Mouse (Mus musculus) forebrain, embryonic 14.5 days (tissue): ENCODE measurements around the gene Tgtp1. TPM values are rescaled to one million over a fixed set of nuclear protein-coding genes. Genes with fewer than 3 reads are reported as not detected.
"Not testable (repeated sequence)": the region's sequence is repeated elsewhere in the genome, so short reads cannot be mapped to it uniquely, and the experiment has no call there.

ENCODE experiments used
- ATAC-seq: fragments of 200-750 bp; cut with Nextera tagmentation; 2 replicates; pipeline ENCODE4 v1.8.0; 2017; ENCODE audit warnings: mild to moderate bottlenecking, moderate library complexity
- DNase-seq: peaks from one replicate; pipeline ENCODE4 v3.0.0-alpha.2; 2015; ENCODE audit warnings: low spot score
- H3K27ac ChIP-seq: fragments of 300-500 bp; sonication (generic); 2 replicates; pipeline ENCODE4 v1.5.1; 2014; ENCODE audit warnings: low read depth, mild to moderate bottlenecking, control low read depth, low read length, moderate library complexity
- H3K27me3 ChIP-seq: fragments of 300-500 bp; sonication (generic); replicated peaks from 2 replicates; pipeline ENCODE4 v1.6.1; 2014; ENCODE audit warnings: low read length, control low read depth, mixed read lengths; ENCODE audit not compliant: control insufficient read depth, insufficient read depth
- H3K36me3 ChIP-seq: fragments of 300-500 bp; sonication (generic); 2 replicates; pipeline ENCODE4 v1.6.1; 2014; ENCODE audit warnings: low read length, control low read depth; ENCODE audit not compliant: control insufficient read depth, insufficient read depth
- H3K4me1 ChIP-seq: fragments of 300-500 bp; sonication (generic); 2 replicates; pipeline ENCODE4 v1.6.1; 2014; ENCODE audit warnings: antibody characterized with exemption, low read length, control low read depth; ENCODE audit not compliant: control insufficient read depth, insufficient read depth
- H3K4me2 ChIP-seq: fragments of 300-500 bp; sonication (generic); 2 replicates; pipeline ENCODE4 v1.6.1; 2014; ENCODE audit warnings: mild to moderate bottlenecking, control low read depth, low read length
- H3K4me3 ChIP-seq: fragments of 300-500 bp; sonication (generic); 2 replicates; pipeline ENCODE4 v1.5.1; 2014; ENCODE audit warnings: low read depth, low read length, control low read depth
- H3K9ac ChIP-seq: fragments of 300-500 bp; sonication (generic); 2 replicates; pipeline ENCODE4 v1.6.1; 2014; ENCODE audit warnings: mild to moderate bottlenecking, low read length, control low read depth, moderate library complexity
- H3K9me3 ChIP-seq: fragments of 300-500 bp; sonication (generic); replicated peaks from 2 replicates; pipeline ENCODE4 v1.6.1; 2016; ENCODE audit warnings: low read length, control low read depth, mixed read lengths; ENCODE audit not compliant: control insufficient read depth
- WGBS: fragments of 180-500 bp; shearing (Covaris S2); extraction: QIAGEN DNeasy Blood & Tissue Kit; methylation state at CpG from one replicate; pipeline ENCODE4 v1.1.7; 2014; 5-methylcytosine and 5-hydroxymethylcytosine counted together
- polyA plus RNA-seq: library from polyadenylated mRNA; unstranded; fragments of >200 nt; fragmentation: Nextera tagmentation; extraction: Ambion mirVana; gene quantifications from 2 replicates; pipeline ENCODE4 v1.2.1, GENCODE M21; 2014

The Tgtp1 gene
- polyA plus RNA-seq, 1 experiment from 2014 or later, result not detected

- not testable (repeated sequence) for H3K36me3 ChIP-seq, ATAC-seq, H3K9me3 ChIP-seq, H3K4me1 ChIP-seq, H3K4me2 ChIP-seq, H3K27ac ChIP-seq, H3K27me3 ChIP-seq, H3K9ac ChIP-seq, H3K4me3 ChIP-seq, DNase-seq
- WGBS, result no CpG with 5 or more reads among the region's 3 CpGs
Observed at GRCm38 (mm10) chr11:48982848-48983247, 11.1 kb downstream of the Tgtp1 start.

GRCm38 (mm10) chr11:48980052-48980451 lies 13.9 kb downstream of the Tgtp1 start:
- not testable (repeated sequence) for H3K4me2 ChIP-seq, H3K27ac ChIP-seq
- no CpG with 5 or more reads among the region's 5 CpGs for WGBS

GRCm38 (mm10) chr11:48979251-48979650 lies 14.7 kb downstream of the Tgtp1 start, which contains the start of gene 9930111J21Rik1:
TSS of gene 9930111J21Rik1 (minus strand) at chr11:48979398.
- H3K9ac ChIP-seq, H3K4me2 ChIP-seq, H3K27me3 ChIP-seq, DNase-seq, H3K36me3 ChIP-seq, H3K9me3 ChIP-seq, H3K4me3 ChIP-seq, H3K4me1 ChIP-seq, H3K27ac ChIP-seq, ATAC-seq: not testable (repeated sequence)
- WGBS, result no CpG with 5 or more reads among the region's 3 CpGs

More at GRCm38 (mm10) chr11:48980052-48980451, 13.9 kb downstream of the Tgtp1 start:
- not testable (repeated sequence) for DNase-seq, H3K9me3 ChIP-seq, H3K9ac ChIP-seq, ATAC-seq, H3K36me3 ChIP-seq, H3K27me3 ChIP-seq, H3K4me3 ChIP-seq, H3K4me1 ChIP-seq

DNA sequence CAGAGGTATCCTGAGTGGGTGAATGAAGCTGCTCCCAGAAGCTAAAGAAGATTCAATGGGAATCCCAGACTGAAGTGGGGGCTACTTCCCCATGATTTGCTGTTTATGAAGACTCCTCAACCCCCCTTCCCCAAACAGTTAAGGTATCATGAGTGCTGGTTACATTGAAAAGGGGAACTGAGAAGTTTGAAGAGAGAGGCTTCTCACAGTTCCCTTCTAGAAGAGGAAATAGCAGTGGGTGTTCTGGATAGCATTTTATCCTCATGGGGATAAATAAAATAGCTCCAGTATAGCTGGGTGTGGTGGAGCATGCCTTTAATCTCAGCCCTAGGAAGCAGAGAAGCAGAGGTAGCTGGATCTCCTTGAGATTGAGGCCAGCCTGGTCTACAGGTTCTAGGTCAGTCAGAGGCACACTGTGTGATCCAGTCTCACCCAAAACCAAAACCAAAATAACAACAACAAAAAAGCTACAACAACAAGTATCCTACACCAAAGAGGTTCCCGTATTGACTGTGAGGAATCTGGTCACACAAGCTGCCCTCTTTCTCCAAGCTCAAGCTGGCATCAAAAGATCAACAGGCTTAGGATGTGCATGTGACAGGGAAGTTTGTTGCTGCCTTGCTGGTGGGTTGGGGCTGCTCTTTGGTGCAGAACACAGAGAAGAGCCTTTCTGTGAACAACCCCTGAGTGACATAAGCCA lies 15.6 kb downstream of the Tgtp1 start, which contains the start of gene Olfr56:
Gene Olfr56, plus strand, starts transcription at position 650 of the 700 bp plus-strand sequence.
- not testable (repeated sequence) for DNase-seq

GRCm38 (mm10) chr11:48974686-48975085 lies 19.3 kb downstream of the Tgtp1 start:
- not testable (repeated sequence) for H3K27ac ChIP-seq, H3K27me3 ChIP-seq, H3K36me3 ChIP-seq, H3K4me3 ChIP-seq, H3K4me2 ChIP-seq, H3K9ac ChIP-seq, ATAC-seq, H3K9me3 ChIP-seq, H3K4me1 ChIP-seq, DNase-seq
- no CpG with 5 or more reads among the region's 1 CpGs for WGBS

More for the DNA sequence above, 15.6 kb downstream of the Tgtp1 start, which contains the start of gene Olfr56:
- ATAC-seq, H3K4me1 ChIP-seq, H3K4me2 ChIP-seq, H3K9ac ChIP-seq, H3K9me3 ChIP-seq, H3K36me3 ChIP-seq, H3K27ac ChIP-seq, H3K27me3 ChIP-seq, H3K4me3 ChIP-seq: not testable (repeated sequence)
- WGBS, result no CpG with 5 or more reads among the region's 1 CpGs

DNA sequence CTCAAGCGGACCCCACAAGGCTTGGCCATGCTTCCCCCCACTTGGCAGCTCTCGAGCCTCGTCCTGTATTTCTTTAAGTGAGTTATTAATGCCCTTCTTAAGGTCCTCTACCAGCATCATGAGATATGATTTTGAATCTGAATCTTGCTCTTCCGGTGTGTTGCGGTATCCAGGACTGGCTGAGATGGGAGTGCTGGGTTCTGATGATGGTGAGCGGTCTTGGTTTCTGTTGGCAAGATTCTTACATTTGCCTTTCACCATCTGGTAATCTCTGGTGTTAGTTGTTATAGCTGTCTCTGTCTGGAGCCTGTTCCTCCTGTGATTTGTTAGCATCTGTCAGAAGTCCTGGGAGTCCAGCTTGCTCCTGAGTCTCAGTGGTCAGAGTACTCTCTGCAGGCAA lies 47.9 kb downstream of the Tgtp1 start, which contains the start of gene Psme2b:
Gene Psme2b, minus strand, starts transcription at position 101 of the 400 bp plus-strand sequence.
- not testable (repeated sequence) for ATAC-seq, H3K9ac ChIP-seq, H3K27me3 ChIP-seq, H3K4me2 ChIP-seq, H3K36me3 ChIP-seq, H3K9me3 ChIP-seq, H3K27ac ChIP-seq, H3K4me3 ChIP-seq, H3K4me1 ChIP-seq, DNase-seq
- 95% methylated on average over 6 of the region's 6 CpGs for WGBS

DNA sequence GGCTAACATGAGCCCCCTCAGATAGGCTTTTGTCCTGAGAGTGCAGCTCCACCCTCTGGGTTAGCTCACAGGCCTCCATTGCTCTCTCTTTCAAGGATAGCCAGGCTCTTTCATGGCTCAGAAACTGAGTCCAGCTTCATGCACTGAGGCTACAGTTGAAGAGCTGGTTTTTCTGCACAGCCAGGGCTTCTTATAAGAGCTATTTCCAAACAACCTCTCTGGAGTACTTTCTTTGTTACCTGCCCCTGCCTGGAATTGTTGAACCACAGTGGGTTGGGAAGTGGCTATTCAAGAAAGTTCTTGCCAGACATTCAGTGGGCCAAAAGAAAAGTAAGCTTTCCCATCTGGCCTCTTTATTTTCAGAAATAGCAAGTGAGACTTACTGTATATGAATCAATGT lies 54.7 kb downstream of the Tgtp1 start:
- not testable (repeated sequence) for H3K9ac ChIP-seq, H3K36me3 ChIP-seq, ATAC-seq, H3K27ac ChIP-seq, H3K4me1 ChIP-seq, H3K4me3 ChIP-seq, DNase-seq, H3K9me3 ChIP-seq, H3K27me3 ChIP-seq, H3K4me2 ChIP-seq

Other genes starting within 250 kb of the Tgtp1 start
- 553 and 718 TPM in 2 replicates for gene Rack1, start 193.8 kb downstream of the Tgtp1 start, polyA plus RNA-seq
- 3.2 and 4.0 TPM in 2 replicates for gene Trim41, start 176.8 kb downstream of the Tgtp1 start, polyA plus RNA-seq
- 0.61 and 1.3 TPM in 2 replicates for gene Trim7, start 168.0 kb downstream of the Tgtp1 start, polyA plus RNA-seq
- gene Gm12184, start 167.5 kb downstream of the Tgtp1 start, polyA plus RNA-seq, result 3.5 and 3.6 TPM in 2 replicates
- 1.9 and 2.2 TPM in 2 replicates for gene Irgm1, start 122.5 kb downstream of the Tgtp1 start, polyA plus RNA-seq
- 0.13 and 0.17 TPM in 2 replicates for gene Gm5431, start 92.0 kb downstream of the Tgtp1 start, polyA plus RNA-seq
- gene Psme2b, start 48.0 kb downstream of the Tgtp1 start, polyA plus RNA-seq, result 1.7 and 2.9 TPM in 2 replicates
- not detected in 2 replicates for gene Olfr56, start 15.3 kb downstream of the Tgtp1 start, polyA plus RNA-seq
- gene 9930111J21Rik1, start 14.8 kb downstream of the Tgtp1 start, polyA plus RNA-seq, result 0.15 and 0.28 TPM in 2 replicates
- not detected in 2 replicates for gene Gm12185, start 1.9 kb downstream of the Tgtp1 start, polyA plus RNA-seq
- 0.24 and 0.37 TPM in 2 replicates for gene 9930111J21Rik2, start 57.1 kb upstream of the Tgtp1 start, polyA plus RNA-seq
- gene Tgtp2, start 70.0 kb upstream of the Tgtp1 start, polyA plus RNA-seq, result 0.06 TPM in 1 of 2 replicates, not detected in the other
- 0.58 and 0.70 TPM in 2 replicates for gene Ifi47, start 82.4 kb upstream of the Tgtp1 start, polyA plus RNA-seq
- gene Olfr1396, start 120.7 kb upstream of the Tgtp1 start, polyA plus RNA-seq, result not detected in 2 replicates
- not detected in 2 replicates for gene Olfr1395, start 148.1 kb upstream of the Tgtp1 start, polyA plus RNA-seq
- gene Olfr1394, start 160.2 kb upstream of the Tgtp1 start, polyA plus RNA-seq, result not detected in 2 replicates
- gene Btnl9, start 193.0 kb upstream of the Tgtp1 start, polyA plus RNA-seq, result 0.37 TPM in 1 of 2 replicates, not detected in the other
- gene Zfp62, start 209.1 kb upstream of the Tgtp1 start, polyA plus RNA-seq, result 56.6 and 64.7 TPM in 2 replicates